Mouse (Mus musculus): ENCODE data around the gene Mrpl16.

The Mrpl16 gene

GRCm38 (mm10) chr19:11804423-11804822 is 34.2 kb downstream of the Mrpl16 start:
- DNase-seq (ENCODE audit: low spot score in 2 of 2), result peak; percentile 19 to 61

DNA sequence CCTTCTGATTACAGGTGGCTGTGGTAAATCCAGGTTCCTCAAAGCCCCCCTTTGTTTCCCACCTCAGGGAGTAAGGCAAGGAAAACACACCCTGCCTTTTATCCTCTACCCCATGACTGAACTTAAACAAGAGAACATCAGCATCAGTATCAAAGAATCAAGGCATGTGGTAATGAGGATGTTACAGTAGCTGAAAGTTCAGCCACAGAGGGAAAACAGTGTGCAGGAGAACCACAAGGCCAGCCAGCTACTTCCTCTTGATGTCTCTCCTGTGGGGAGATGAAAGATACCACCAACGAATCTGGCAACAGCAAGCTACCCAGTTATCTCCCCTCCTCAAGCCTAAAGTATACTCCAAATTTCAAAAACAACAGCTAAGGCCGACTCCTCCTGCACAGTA is 37.1 kb downstream of the Mrpl16 start:
- no peak for DNase-seq (ENCODE audit: low spot score in 2 of 2)

DNA sequence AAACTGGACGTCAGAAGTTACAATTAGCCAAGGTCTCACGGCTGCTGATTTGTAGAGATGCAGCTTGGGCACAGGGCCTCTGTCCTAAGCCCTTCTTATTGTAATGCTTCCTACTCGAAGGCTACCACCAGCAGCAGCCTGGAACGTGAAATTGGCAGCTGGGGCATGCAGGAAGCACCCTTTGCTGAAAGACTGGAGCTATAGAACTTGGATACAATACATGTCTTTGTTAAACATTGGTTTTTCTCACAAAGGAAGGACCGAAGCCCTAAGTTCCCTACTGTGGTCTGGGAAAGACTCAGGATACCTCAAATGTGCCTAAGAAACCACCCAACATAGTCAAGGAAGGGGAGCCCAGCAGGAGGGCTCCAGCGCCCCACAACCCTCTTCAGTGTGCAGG is 37.6 kb downstream of the Mrpl16 start:
- no peak for DNase-seq (ENCODE audit: low spot score in 2 of 2)

DNA sequence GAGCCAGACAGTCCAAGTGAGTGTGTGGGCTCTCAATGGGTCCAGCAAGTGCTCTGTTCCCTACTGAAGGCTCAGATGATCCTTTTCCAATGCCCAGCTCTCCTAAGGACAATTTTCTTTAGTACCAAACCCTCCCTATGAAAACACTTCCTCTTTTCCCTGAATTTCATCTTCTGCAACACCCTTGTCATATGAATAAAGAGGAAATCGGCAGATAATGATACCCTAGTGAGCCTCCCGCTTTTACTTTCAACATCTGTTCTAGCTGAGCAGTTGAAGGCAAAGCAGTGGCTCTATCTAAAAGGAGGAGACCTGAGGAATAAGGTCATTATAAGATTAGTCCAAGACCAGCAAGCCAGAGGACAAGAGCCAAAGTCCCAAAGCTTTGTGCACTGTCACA is 38.3 kb downstream of the Mrpl16 start:
- DNase-seq (ENCODE audit: low spot score in 2 of 2), result no peak

- DNase-seq (ENCODE audit: low spot score in 2 of 2), result no peak
These were observed 40.0 kb downstream of the Mrpl16 start for GRCm38 (mm10) chr19:11810003-11810758.

DNA sequence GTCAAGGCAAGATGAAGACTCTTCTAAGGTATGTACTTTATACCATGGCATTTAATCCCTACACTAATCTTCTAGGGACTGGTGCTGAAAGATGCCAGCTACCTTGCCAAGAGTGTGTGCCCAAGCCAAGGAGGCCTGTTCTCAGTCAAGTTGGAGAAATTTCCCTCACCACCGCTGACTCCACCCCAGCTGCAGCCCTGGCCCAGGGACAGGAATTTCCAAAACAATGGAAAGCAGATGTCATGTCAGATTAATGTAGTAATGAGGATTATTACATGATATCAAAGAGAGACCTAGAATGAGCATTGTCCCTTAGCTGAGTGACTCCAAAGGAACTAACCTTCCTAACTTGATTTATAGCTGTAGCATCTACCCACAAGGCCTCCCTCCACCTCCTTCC is 40.7 kb downstream of the Mrpl16 start:
- peak; percentile 36 to 55 for DNase-seq (ENCODE audit: low spot score in 2 of 2)

DNA sequence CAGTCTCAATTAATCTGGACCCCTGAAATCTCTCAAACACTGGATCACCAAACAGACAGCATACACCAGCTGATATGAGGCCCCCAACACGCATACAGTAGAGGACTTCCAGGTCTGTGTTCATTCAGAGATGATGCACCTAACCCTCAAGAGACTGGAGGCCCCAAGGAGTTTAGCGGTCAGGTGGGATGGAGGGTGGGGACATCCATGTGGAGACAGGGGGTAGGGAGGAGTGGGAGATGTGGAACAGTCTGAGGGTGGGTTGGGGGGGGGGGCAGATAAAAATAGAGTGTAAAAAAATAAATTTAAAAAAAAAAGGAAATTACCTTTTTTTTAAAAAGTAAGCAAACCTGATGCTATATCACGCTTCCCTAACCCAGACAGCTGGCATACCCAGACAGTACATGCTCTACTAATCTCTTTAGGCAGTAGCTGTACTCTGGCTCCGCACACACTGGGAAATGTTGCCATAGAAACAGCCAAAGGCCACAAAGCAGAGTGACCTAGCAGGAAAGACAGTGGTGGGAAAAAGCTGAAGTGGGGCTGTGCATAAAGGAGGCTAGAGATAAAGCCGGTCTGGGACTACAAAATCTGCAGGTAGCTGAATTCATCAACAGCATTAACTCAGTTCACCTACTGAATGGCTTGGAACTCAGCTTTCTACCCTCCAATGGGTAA is 41.6 kb downstream of the Mrpl16 start:
- DNase-seq (ENCODE audit: low spot score in 2 of 2), result no peak

- no peak for DNase-seq (ENCODE audit: low spot score in 2 of 2)
These were observed 42.9 kb downstream of the Mrpl16 start for GRCm38 (mm10) chr19:11813136-11813535.

DNA sequence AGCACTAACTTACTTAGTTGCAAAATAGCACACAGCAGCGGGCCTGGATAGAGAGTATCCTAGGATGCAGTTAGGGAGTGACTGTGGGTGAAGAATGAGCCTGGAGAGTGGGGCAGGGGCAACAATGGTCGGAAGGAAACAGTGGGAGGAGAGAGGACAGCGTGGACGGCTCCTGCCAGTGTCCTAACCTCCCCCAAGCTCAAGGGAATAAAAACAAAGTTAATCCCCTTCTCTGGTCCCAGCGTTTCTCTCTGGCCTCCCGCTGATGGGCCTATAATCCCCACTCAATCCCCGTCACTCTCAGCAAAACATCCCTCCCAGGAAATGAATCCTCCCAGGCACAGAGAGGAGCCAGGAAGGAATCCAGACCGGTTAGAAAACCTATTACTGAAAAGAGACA is 43.5 kb downstream of the Mrpl16 start:
- DNase-seq (ENCODE audit: low spot score in 2 of 2), result peak; percentile 27 to 47

DNA sequence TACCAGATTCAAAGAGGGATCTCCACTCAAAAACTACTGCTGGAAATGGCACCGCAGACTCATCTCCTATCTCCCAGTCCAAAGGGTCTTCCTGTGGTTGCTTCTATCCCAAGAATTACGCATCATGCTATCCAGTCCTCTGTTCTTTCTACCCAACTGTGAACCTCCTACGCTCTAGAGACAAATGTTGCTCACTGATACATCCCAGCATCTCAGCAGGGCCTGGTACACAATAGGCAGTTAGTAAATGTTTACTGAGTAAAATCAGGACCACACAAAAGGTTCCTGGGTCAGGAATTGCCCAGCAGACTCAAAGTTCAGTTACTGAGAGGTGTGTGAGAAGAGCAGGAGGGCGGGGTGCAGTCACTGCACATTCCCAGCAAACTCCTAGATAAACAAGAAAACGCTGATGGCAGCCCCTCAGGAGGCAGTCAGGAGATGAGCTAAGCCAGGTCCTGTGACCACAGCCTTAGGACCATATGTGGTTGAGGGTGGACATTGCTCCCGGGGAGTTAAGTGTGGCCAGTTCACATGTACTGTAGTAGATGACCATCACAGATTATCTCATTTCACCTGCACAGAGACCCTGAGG is 44.6 kb downstream of the Mrpl16 start:
- DNase-seq (ENCODE audit: low spot score in 2 of 2), result no peak

DNA sequence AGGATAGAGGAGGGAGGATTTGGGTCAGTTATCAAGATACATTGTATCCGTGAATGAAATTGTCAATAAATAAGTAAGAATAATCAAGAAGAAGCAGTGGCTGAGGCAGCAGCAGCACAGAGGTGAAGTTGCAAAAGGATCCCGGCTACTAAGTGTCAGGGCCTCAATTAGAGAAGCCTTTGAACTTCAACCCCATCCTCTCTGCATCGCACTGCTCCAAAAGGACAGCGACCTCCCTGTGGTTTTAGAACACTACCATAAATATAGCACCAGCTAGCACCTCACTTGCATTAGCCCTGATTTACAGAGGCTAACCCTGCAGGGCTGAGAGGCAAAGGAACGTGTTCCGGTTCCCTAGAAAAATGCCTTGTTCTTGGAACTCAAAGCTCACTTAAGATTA is 46.5 kb downstream of the Mrpl16 start:
- no peak for DNase-seq (ENCODE audit: low spot score in 2 of 2)

DNA sequence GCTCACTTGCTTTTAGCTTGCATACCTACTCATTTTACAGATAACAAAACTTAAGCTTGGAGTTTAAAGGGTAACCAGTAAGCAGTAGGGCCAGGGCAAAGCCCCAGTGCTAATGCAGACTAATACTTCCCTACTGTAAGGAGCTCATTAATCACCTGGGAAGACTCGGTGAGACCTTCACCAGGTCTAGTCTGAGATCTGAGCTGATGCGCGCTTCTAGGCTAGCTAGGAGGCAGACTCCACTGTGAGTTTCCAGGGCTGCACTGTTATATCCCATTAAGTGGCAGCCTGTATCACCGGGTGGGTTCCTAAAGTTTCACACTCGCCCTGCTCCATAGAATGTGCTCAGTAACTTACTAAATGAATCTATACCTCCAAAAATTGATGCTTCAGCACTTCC is 47.4 kb downstream of the Mrpl16 start:
- DNase-seq (ENCODE audit: low spot score in 2 of 2), result no peak

DNA sequence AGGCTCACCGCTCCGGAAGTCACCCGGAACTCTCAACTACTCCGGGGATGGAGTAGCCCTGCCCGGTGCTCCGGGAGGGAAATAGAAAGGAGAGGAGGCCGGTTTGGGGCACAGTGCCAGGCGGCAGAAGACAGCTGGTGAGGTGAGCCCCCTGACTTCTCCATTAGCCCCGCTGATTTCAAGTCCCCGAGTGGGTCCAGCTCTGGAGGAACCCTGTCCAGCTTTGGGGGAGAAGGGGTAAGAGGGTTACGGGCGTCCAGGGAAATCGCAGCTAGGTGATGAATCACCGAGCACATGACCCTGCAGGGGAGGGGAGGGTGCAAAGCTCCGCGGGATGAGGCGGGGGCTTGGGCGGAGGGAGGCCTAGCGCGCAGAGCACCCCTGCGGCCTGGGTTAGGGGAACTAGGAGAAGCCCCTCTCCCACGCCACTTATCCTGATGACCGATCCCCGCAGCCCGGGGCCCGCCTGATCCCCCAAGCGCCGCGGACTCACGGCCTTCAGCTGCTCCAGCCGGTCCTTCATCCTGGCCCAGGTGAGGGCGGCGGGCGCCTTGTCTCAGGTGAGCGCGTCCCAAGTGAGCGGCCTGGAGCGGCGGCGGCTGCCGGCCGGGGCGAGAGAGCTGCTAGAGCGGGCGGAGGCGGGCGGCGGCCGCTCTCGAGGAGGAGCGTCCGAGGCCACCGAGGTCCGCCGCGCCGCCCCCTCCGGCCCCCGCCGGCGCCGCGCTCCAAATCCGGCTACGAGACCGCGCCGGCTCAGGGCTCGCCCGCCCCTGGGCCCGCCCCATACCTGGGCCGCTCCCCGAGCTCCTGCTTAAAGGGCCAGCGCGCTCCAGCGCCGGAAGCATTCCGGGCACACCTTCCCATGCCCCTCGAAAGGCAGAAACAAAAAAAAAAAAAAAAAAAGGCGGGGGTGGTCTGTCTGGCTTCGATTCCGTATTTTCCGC is 48.3 kb downstream of the Mrpl16 start:
- DNase-seq (ENCODE audit: low spot score in 2 of 2), result peak; percentile 51 to 57

DNA sequence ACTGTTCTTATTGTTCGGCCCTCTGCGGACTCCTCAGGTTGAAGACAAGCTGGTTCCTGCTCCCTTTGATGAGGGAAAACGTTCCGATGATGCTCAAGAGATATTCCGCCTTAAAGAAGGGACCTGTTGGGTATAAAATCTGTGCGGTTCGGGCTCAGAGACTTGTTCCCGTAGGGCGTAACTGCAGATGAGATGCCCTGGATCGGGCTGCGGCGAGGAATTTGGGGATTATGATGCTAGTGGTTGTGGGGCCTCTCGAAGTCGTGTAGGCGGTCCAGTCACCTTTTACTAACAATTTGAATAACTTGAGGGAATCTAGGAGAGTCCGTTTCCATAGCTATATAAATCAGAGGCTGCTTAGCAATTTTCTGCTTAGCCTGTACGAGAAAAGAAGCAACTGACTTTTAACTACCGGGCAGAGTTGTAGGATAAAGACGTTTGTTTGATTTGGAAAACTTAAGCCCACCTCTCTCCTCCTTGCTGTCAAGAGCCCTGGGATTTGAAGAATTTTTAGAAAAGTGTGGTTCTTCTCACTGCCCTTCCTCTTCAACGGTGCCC is 49.0 kb downstream of the Mrpl16 start, which contains the start of gene Stx3:
Gene Stx3 (minus strand): TSS at position 261 of the 558 bp plus-strand sequence.
- no peak for DNase-seq (ENCODE audit: low spot score in 2 of 2)

- DNase-seq (ENCODE audit: low spot score in 2 of 2), result peak; percentile 82
These were observed 49.6 kb downstream of the Mrpl16 start for GRCm38 (mm10) chr19:11819800-11820199.

GRCm38 (mm10) chr19:11820211-11820610 is 50.0 kb downstream of the Mrpl16 start:
- no peak for DNase-seq (ENCODE audit: low spot score in 2 of 2)

- DNase-seq (ENCODE audit: low spot score in 2 of 2), result no peak
These were observed 53.3 kb downstream of the Mrpl16 start for GRCm38 (mm10) chr19:11823346-11824065.

Measured in heart, adult 9 months (tissue).